Mouse (Mus musculus) G1E-ER4 (cell line): ENCODE data around the gene Sgcd. TPM values are rescaled to one million over a fixed set of nuclear protein-coding genes. Genes with fewer than 3 reads are reported as not detected.

Experiments
- GATA1 ChIP-seq: IDR thresholded peaks from one replicate; pipeline ENCODE4 v1.8.0; 2012; ENCODE audit warnings: low read length, inconsistent platforms
- polyA plus RNA-seq: library from polyadenylated mRNA; stranded (reverse); fragments of >175 nt; gene quantifications from 2 replicates; pipeline ENCODE4 v1.2.3, GENCODE M21; 2012

The Sgcd gene
- polyA plus RNA-seq, 1 experiment: not detected

- no peak for TF ChIP-seq GATA1
Observed at GRCm38 (mm10) chr11:47833283-47833682, 155.5 kb downstream of the Sgcd start.

- no peak for TF ChIP-seq GATA1
Observed at GRCm38 (mm10) chr11:47810307-47810706, 178.5 kb downstream of the Sgcd start.

- no peak for TF ChIP-seq GATA1
Observed at GRCm38 (mm10) chr11:47804101-47804715, 184.6 kb downstream of the Sgcd start.

GRCm38 (mm10) chr11:47777916-47778226 is 210.9 kb downstream of the Sgcd start:
- no peak for TF ChIP-seq GATA1

GRCm38 (mm10) chr11:47777226-47777915 is 211.4 kb downstream of the Sgcd start:
- TF ChIP-seq GATA1: no peak

- no peak for TF ChIP-seq GATA1
Observed at GRCm38 (mm10) chr11:47776019-47776418, 212.8 kb downstream of the Sgcd start.

GRCm38 (mm10) chr11:47765859-47766258 is 222.9 kb downstream of the Sgcd start:
- no peak for TF ChIP-seq GATA1

- TF ChIP-seq GATA1: no peak
Observed at GRCm38 (mm10) chr11:47759015-47759414, 229.8 kb downstream of the Sgcd start.

- TF ChIP-seq GATA1: no peak
Observed at GRCm38 (mm10) chr11:47742806-47743205, 246.0 kb downstream of the Sgcd start.

GRCm38 (mm10) chr11:47704930-47705787 is 283.6 kb downstream of the Sgcd start:
- TF ChIP-seq GATA1: no peak

- TF ChIP-seq GATA1: no peak
Observed at GRCm38 (mm10) chr11:47695611-47696010, 293.2 kb downstream of the Sgcd start.

- no peak for TF ChIP-seq GATA1
Observed at GRCm38 (mm10) chr11:47658135-47658534, 330.6 kb downstream of the Sgcd start.

GRCm38 (mm10) chr11:47645911-47646310 is 342.9 kb downstream of the Sgcd start:
- TF ChIP-seq GATA1: no peak

- no peak for TF ChIP-seq GATA1
Observed at GRCm38 (mm10) chr11:47641567-47642259, 347.1 kb downstream of the Sgcd start.

- no peak for TF ChIP-seq GATA1
Observed at GRCm38 (mm10) chr11:47640556-47640955, 348.2 kb downstream of the Sgcd start.

GRCm38 (mm10) chr11:47630186-47630585 is 358.6 kb downstream of the Sgcd start:
- TF ChIP-seq GATA1: no peak
